ENCODE assay signal across 21 mouse cellular contexts in the genomic region with DNA sequence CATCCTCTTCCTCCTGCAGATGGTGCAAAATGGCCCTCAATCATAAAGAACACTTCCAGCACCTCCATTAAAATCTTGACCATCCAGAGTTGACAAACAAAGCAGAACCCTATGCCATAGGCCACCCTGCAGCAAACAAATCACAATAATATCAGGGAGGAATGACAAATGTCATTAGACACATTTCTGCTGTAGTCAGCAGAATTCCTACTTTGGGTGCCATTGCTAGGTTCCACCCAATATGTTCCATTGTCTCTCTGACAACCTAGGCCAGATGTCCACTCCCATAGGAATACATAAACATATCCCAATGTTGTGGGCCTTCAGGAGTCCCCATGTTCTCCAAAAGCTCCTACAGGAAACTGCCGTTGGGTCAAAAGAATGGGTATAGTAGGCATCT. TPM values are rescaled to one million over a fixed set of nuclear protein-coding genes. Genes with fewer than 3 reads are reported as not detected.
DNase-seq lines count a peak whose midpoint lies in the region; ATAC-seq and TF ChIP-seq lines count a peak whose summit lies in the region.
"Had no signal": no experiment of that assay in that cellular context is flagged by ENCODE, and none has a peak within 500 bp of the region (broad histone marks: within the 10 kb centered on the region; RNA-seq: fewer than 3 reads in every experiment).

No protein-coding gene starts in this region.

- no peak for TF ChIP-seq CTCF in CH12.LX (conservative IDR thresholded peaks at IDR 0.05 in 1 of 2, IDR thresholded peaks at IDR 0.05 in 1 of 2; ENCODE audit: low read depth in 2 of 2, low read length in 2 of 2)
- TF ChIP-seq CTCF in liver, postnatal 0 days (IDR thresholded peaks at IDR 0.05; ENCODE audit: low read depth) = no peak

- H3K9me3 ChIP-seq in CH12.LX (replicated peaks; ENCODE audit: low read length) = peaks cover 6% of the 10 kb centered on the region
- H3K9me3 ChIP-seq in ES-E14 (ENCODE audit: control insufficient read depth, insufficient read depth, low read depth, low read length) = no peaks in the 10 kb centered on the region
- no peaks in the 10 kb centered on the region for H3K9me3 ChIP-seq in hindbrain, embryonic 11.5 days (ENCODE audit: control insufficient read depth, low read length)
- H3K9me3 ChIP-seq in liver, postnatal 0 days (ENCODE audit: low read length) = no peaks in the 10 kb centered on the region
- H3K9me3 ChIP-seq: G1E had no signal

- H3K4me1 ChIP-seq in CH12.LX (ENCODE audit: control insufficient read depth in 1 of 2, insufficient read depth in 2 of 2) (no peaks in the 10 kb centered on the region), ES-E14 (ENCODE audit: control insufficient read depth in 2 of 2, insufficient read depth in 2 of 2, low read length in 2 of 2, poor library complexity in 1 of 2) (no peaks in the 10 kb centered on the region)
- no peaks in the 10 kb centered on the region for H3K4me1 ChIP-seq in hindbrain, embryonic 11.5 days (replicated peaks; ENCODE audit: control insufficient read depth, insufficient read depth, low read length)
- H3K4me1 ChIP-seq in liver, postnatal 0 days (ENCODE audit: insufficient read depth) = no peaks in the 10 kb centered on the region

- no peak for ATAC-seq in hindbrain, embryonic 11.5 days (ENCODE audit: low FRiP score)
- ATAC-seq in liver, postnatal 0 days = no peak
- ATAC-seq: activated CD4-positive, CD25-positive, alpha-beta regulatory T cell, adult 4 months; CD4-positive, CD25-positive, alpha-beta regulatory T cell, adult 4 months; Patski had no signal

- H3K27me3 ChIP-seq in CH12.LX (replicated peaks) = peaks cover 23% of the 10 kb centered on the region
- H3K27me3 ChIP-seq in hindbrain, embryonic 11.5 days (ENCODE audit: control insufficient read depth, insufficient read depth, low read length) = no peaks in the 10 kb centered on the region
- H3K27me3 ChIP-seq in liver, postnatal 0 days (ENCODE audit: insufficient read depth, low read length) = no peaks in the 10 kb centered on the region
- H3K27me3 ChIP-seq: Patski had no signal

- no peak overlapping the region for H3K4me3 ChIP-seq in CH12.LX (replicated peaks in 1 of 3; ENCODE audit: low read depth in 2 of 3, low read length in 2 of 3, poor library complexity in 1 of 3)
- no peak overlapping the region for H3K4me3 ChIP-seq in ES-E14 (ENCODE audit: insufficient read depth in 1 of 2, low read depth in 1 of 2, low read length in 2 of 2, poor library complexity in 1 of 2, severe bottlenecking in 1 of 2)
- H3K4me3 ChIP-seq in hindbrain, embryonic 11.5 days (ENCODE audit: low read depth, low read length) = no peak overlapping the region
- no peak overlapping the region for H3K4me3 ChIP-seq in liver, postnatal 0 days (ENCODE audit: low read depth, low read length)

- no peak for TF ChIP-seq EP300 in CH12.LX (IDR thresholded peaks at IDR 0.05; ENCODE audit: low read length)
- no peak for TF ChIP-seq EP300 in liver, postnatal 0 days (IDR thresholded peaks at IDR 0.05; ENCODE audit: low read depth)

- no peak for TF ChIP-seq POLR2A in CH12.LX (IDR thresholded peaks at IDR 0.05; ENCODE audit: low read depth, low read length)

- TF ChIP-seq RAD21 in CH12.LX (IDR thresholded peaks at IDR 0.05; ENCODE audit: low read depth, low read length) = no peak

- no peak overlapping the region for H3K9ac ChIP-seq in CH12.LX (ENCODE audit: insufficient read depth, low read depth)
- no peak overlapping the region for H3K9ac ChIP-seq in ES-E14 (ENCODE audit: insufficient read depth, low read depth, low read length, poor library complexity, severe bottlenecking)
- no peak overlapping the region for H3K9ac ChIP-seq in hindbrain, embryonic 11.5 days (ENCODE audit: low read depth, low read length)
- no peak overlapping the region for H3K9ac ChIP-seq in liver, postnatal 0 days (replicated peaks)

- H3K27ac ChIP-seq in CH12.LX (ENCODE audit: insufficient read depth, low read depth) = no peak overlapping the region
- no peak overlapping the region for H3K27ac ChIP-seq in ES-E14 (ENCODE audit: insufficient read depth, low read depth, low read length, poor library complexity, severe bottlenecking)
- no peak overlapping the region for H3K27ac ChIP-seq in hindbrain, embryonic 11.5 days (ENCODE audit: low read depth, low read length)
- H3K27ac ChIP-seq in liver, postnatal 0 days (ENCODE audit: low read depth) = no peak overlapping the region

- dilution Hi-C loops in CH12.LX (cut with MboI; ENCODE audit: extremely low pct_ligation_motif_present, extremely low pct_unique_long_range_greater_than_20kb, low sequenced_read_pairs) = no loop called here

- no peak overlapping the region for H3K4me2 ChIP-seq in CH12.LX (ENCODE audit: insufficient read depth, low read depth, poor library complexity, severe bottlenecking)
- no peak overlapping the region for H3K4me2 ChIP-seq in hindbrain, embryonic 11.5 days (replicated peaks; ENCODE audit: low read depth, low read length)
- no peak overlapping the region for H3K4me2 ChIP-seq in liver, postnatal 0 days (ENCODE audit: low read depth, low read length)

- 89% methylated on average over 1 of the region's 1 CpGs for WGBS in hindbrain, embryonic 11.5 days
- 80% methylated on average over 1 of the region's 1 CpGs for WGBS in liver, postnatal 0 days (ENCODE audit: insufficient replicate concordance)

- H3K36me3 ChIP-seq in CH12.LX (replicated peaks in 1 of 2; ENCODE audit: control insufficient read depth in 1 of 2, insufficient read depth in 1 of 2, low read length in 1 of 2) (no peaks in the 10 kb centered on the region), ES-E14 (ENCODE audit: control insufficient read depth, insufficient read depth, low read length, poor library complexity, severe bottlenecking) (no peaks in the 10 kb centered on the region)
- H3K36me3 ChIP-seq in hindbrain, embryonic 11.5 days (ENCODE audit: control insufficient read depth, insufficient read depth, low read length) = no peaks in the 10 kb centered on the region
- no peaks in the 10 kb centered on the region for H3K36me3 ChIP-seq in liver, postnatal 0 days (replicated peaks; ENCODE audit: insufficient read depth, low read length)
- H3K36me3 ChIP-seq: G1E had no signal

- no peaks in the 10 kb centered on the region for H3K79me2 ChIP-seq in CH12.LX (replicated peaks; ENCODE audit: control insufficient read depth, extremely low read depth, insufficient read depth, poor library complexity, severe bottlenecking)

- in situ Hi-C loops in CH12.LX (cut with MboI; ENCODE audit: low pct_ligation_motif_present, low pct_unique_long_range_greater_than_20kb, low sequenced_read_pairs) (no loop called here), ES-E14 (cut with MboI; ENCODE audit: low sequenced_read_pairs in 2 of 2, unreplicated experiment in 2 of 2) (no loop called here)

- no peak for DNase-seq in CH12.LX (ENCODE audit: extremely low read depth)
- DNase-seq in ES-E14 (ENCODE audit: low read depth, low spot score) = no peak
- no peak for DNase-seq in hindbrain, embryonic 11.5 days (ENCODE audit: low spot score)
- no peak for DNase-seq in liver, postnatal 0 days
- DNase-seq: adrenal gland, adult 2 months; adrenal gland, adult 8-10 months; adrenal gland, postnatal 10 days; adrenal gland, postnatal 14 days; adrenal gland, postnatal 25 days; adrenal gland, postnatal 36 days; B cell, adult 2 months; cerebellum, adult 11 months; cerebellum, adult 11-12 months; cerebellum, adult 18-20 months; cerebellum, adult 2 months; cerebellum, adult 8-10 months had no signal

TF ChIP-seq in CH12.LX, 34 proteins besides CTCF, POLR2A, EP300 and RAD21:
- TF ChIP-seq MAFK (IDR thresholded peaks at IDR 0.05; ENCODE audit: insufficient replicate concordance, low read length) = peak; percentile 77
- TF ChIP-seq HCFC1 (IDR thresholded peaks at IDR 0.05; ENCODE audit: low read depth, low read length) = no peak

TF ChIP-seq in ES-E14, 5 proteins besides CTCF, POLR2A, EP300 and RAD21:
- TF ChIP-seq ZNF384 (IDR thresholded peaks at IDR 0.05; ENCODE audit: low read depth, low read length) (no peak), MAFK (IDR thresholded peaks at IDR 0.05; ENCODE audit: insufficient read depth, low read depth, low read length) (peak; percentile 73)

RNA-seq across cellular contexts. Expression of a gene that starts 41.1 kb away (rescaled TPM):
- total RNA-seq in CH12.LX (2012; rRNA removed) = not detected in 2 replicates
- total RNA-seq in CH12.LX (2014; rRNA removed) = not detected in 2 replicates
- polyA plus RNA-seq in CH12.LX (2012; ENCODE audit: insufficient read length, low read depth) = not detected in 2 replicates
- 0.98 and 1.3 TPM in 2 replicates for total RNA-seq in ES-E14 (2012; rRNA removed)
- 6.3 and 8.1 TPM in 2 replicates for polyA plus RNA-seq in hindbrain, embryonic 11.5 days (2014; fragmentation: Nextera tagmentation; extraction: Ambion mirVana)
- polyA plus RNA-seq in liver, postnatal 0 days (2015; fragmentation: Nextera tagmentation; extraction: Ambion mirVana) = 0.36 and 0.37 TPM in 2 replicates
- total RNA-seq: MEL had no signal
- polyA plus RNA-seq: activated CD4-positive, CD25-positive, alpha-beta regulatory T cell, adult 4 months; G1E had no signal
